Mouse (Mus musculus) bone marrow macrophage, adult 2 months (primary cell): ENCODE measurements around the gene Hoxb3. TPM values are rescaled to one million over a fixed set of nuclear protein-coding genes. Genes with fewer than 3 reads are reported as not detected.

Experiments
- H3K27ac ChIP-seq: 2 replicates; pipeline ENCODE4 v1.5.1; 2012; ENCODE audit warnings: low read depth, low read length; ENCODE audit not compliant: insufficient read depth
- H3K4me1 ChIP-seq: 2 replicates; pipeline ENCODE4 v1.6.1; 2012; ENCODE audit warnings: low read length; ENCODE audit not compliant: control insufficient read depth, insufficient read depth
- H3K4me3 ChIP-seq: 2 replicates; pipeline ENCODE4 v1.5.1; 2012; ENCODE audit warnings: mild to moderate bottlenecking, low read length, moderate library complexity; ENCODE audit not compliant: insufficient read depth
- CTCF ChIP-seq: IDR thresholded peaks from 2 replicates; pipeline ENCODE4 v1.5.1; 2012; ENCODE audit warnings: low read depth, mild to moderate bottlenecking, low read length, moderate library complexity
- POLR2A ChIP-seq: IDR thresholded peaks from 2 replicates; pipeline ENCODE4 v1.6.1; 2012; ENCODE audit warnings: mild to moderate bottlenecking, low read depth, low read length, borderline replicate concordance
- polyA plus RNA-seq: library from polyadenylated mRNA; stranded (reverse); fragments of >200 nt; gene quantifications from 2 replicates; pipeline ENCODE4 v1.2.4, GENCODE M21; 2012; ENCODE audit not compliant: missing spikeins, insufficient read depth, insufficient read length

The Hoxb3 gene
- polyA plus RNA-seq, 1 experiment, result 1.6 TPM

GRCm38 (mm10) chr11:96345893-96346806, 23.0 kb downstream of the Hoxb3 start:
- TF ChIP-seq CTCF (no peak), POLR2A (no peak)
- H3K4me1 ChIP-seq, result no peaks in the 10 kb centered on the region
- no peak overlapping the region for H3K4me3 ChIP-seq
- no peak overlapping the region for H3K27ac ChIP-seq

GRCm38 (mm10) chr11:96346916-96347520, 23.9 kb downstream of the Hoxb3 start:
- no peak for TF ChIP-seq POLR2A
- no peak for TF ChIP-seq CTCF
- H3K27ac ChIP-seq, result no peak overlapping the region
- H3K4me1 ChIP-seq, result no peaks in the 10 kb centered on the region
- no peak overlapping the region for H3K4me3 ChIP-seq

- no peak overlapping the region for H3K27ac ChIP-seq
- TF ChIP-seq POLR2A (no peak), CTCF (no peak)
- H3K4me1 ChIP-seq, result no peaks in the 10 kb centered on the region
- no peak overlapping the region for H3K4me3 ChIP-seq
Measured at GRCm38 (mm10) chr11:96347717-96348116, 24.6 kb downstream of the Hoxb3 start.

- Histone ChIP-seq H3K4me1 (no peaks in the 10 kb centered on the region), H3K27ac (no peak overlapping the region), H3K4me3 (no peak overlapping the region)
- TF ChIP-seq CTCF (no peak), POLR2A (no peak)
Measured at GRCm38 (mm10) chr11:96348141-96348928, 25.2 kb downstream of the Hoxb3 start.

- Histone ChIP-seq H3K27ac (no peak overlapping the region), H3K4me1 (no peaks in the 10 kb centered on the region), H3K4me3 (no peak overlapping the region)
- no peak for TF ChIP-seq CTCF
- no peak for TF ChIP-seq POLR2A
Measured at GRCm38 (mm10) chr11:96348988-96349387, 25.9 kb downstream of the Hoxb3 start.

GRCm38 (mm10) chr11:96349491-96350340, 26.6 kb downstream of the Hoxb3 start:
- TF ChIP-seq CTCF (no peak), POLR2A (no peak)
- H3K27ac ChIP-seq, result no peak overlapping the region
- no peak overlapping the region for H3K4me3 ChIP-seq
- no peaks in the 10 kb centered on the region for H3K4me1 ChIP-seq

- TF ChIP-seq CTCF (no peak), POLR2A (no peak)
- H3K4me3 ChIP-seq, result no peak within 1 kb of the TSS
Measured at GRCm38 (mm10) chr11:96350341-96350624, 27.2 kb downstream of the Hoxb3 start, which contains the start of gene Hoxb2. Hoxb2 (plus strand) TSS chr11:96350525.

GRCm38 (mm10) chr11:96350791-96351190, 27.7 kb downstream of the Hoxb3 start:
- TF ChIP-seq CTCF (no peak), POLR2A (no peak)
- Histone ChIP-seq H3K4me1 (no peaks in the 10 kb centered on the region), H3K27ac (no peak overlapping the region), H3K4me3 (no peak overlapping the region)

More at GRCm38 (mm10) chr11:96350341-96350624, 27.2 kb downstream of the Hoxb3 start, which contains the start of gene Hoxb2:
- Histone ChIP-seq H3K4me1 (no peaks in the 10 kb centered on the region), H3K27ac (no peak within 1 kb of the TSS)

GRCm38 (mm10) chr11:96351312-96351711, 28.2 kb downstream of the Hoxb3 start:
- H3K4me1 ChIP-seq, result no peaks in the 10 kb centered on the region
- H3K27ac ChIP-seq, result no peak overlapping the region
- TF ChIP-seq POLR2A (no peak), CTCF (no peak)
- H3K4me3 ChIP-seq, result no peak overlapping the region
